Mouse (Mus musculus): ENCODE results near the gene Jagn1.

Jagn1 gene

DNA sequence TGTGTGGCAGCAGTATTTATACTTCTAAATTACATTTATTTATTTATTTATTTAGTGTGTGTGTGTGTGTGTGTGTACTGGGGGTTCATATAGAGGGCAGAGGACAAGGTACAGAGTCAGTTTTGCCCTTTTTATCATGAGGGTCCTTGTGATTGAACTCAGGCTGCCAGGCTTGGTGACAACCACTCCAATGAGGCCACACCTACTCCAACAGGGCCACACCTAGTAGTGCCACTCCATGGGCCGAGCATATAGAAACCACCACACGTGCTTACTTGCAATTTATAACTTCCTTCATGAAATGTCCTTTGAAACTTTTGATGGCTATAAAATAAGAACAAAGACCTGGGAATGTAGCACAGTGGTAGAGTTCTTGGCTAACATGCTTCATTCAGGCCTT is 30.9 kb downstream of the Jagn1 start:
- no peak for DNase-seq (ENCODE audit: low spot score in 2 of 2)

DNA sequence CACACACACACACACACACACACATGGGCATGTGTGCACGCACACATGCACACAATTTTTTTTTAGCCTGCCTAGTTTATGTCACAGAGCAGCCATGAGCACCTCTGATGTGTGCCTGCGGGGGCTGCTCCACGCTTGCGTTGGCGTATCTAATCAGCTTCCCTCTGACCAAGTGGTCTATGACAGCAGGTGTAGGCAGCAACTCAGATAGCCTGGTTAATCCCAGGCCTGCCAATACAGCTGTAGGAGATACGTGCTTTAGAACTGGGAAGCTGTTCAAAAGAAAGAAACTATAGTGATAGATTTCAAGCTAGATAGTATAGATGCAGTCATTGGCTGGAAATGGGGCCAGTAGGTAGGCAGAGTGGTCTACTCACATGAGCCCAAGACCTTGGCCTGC is 31.3 kb downstream of the Jagn1 start:
- DNase-seq (ENCODE audit: low spot score in 2 of 2): no peak

DNA sequence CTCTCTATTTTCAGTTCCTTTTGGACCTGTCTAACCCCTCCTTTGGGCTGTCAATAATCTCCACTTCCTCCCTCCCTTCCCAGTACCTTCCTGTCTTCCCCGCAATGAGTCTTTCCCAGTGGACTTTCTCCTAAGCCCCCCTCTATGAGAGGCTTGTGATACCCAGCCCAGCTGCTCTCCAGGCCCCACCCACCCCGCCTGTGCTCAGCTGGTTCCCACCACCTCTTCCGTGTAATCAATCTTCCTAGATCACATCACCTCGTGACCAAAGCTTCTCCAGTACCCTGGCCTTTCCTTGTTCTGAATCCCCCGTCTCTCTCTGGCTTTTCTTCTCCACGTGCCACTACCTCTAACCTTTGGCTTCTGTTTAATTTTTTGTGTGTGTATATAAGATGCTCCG is 35.0 kb downstream of the Jagn1 start:
- DNase-seq (ENCODE audit: low spot score in 2 of 2): no peak

DNA sequence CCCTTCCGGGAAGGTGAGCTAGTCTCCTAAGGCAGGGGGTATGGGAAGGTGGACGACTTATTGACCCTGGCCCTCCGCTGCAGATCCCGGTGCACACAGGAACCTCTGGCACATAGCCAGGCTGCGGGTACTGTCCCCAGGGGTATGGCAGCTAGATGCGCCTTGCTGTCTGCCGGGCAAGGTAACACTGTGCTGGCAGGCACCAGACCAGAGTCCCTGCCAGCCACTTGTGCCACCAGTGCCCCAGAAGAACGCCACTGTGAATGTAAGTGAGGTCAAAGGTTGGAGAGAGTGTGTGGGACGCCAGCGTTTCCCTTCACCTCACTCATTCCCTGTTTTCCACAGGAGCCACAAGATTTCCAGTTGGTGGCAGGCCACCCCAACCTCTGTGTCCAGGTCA is 36.5 kb downstream of the Jagn1 start:
- DNase-seq (ENCODE audit: low spot score in 2 of 2): no peak

DNA sequence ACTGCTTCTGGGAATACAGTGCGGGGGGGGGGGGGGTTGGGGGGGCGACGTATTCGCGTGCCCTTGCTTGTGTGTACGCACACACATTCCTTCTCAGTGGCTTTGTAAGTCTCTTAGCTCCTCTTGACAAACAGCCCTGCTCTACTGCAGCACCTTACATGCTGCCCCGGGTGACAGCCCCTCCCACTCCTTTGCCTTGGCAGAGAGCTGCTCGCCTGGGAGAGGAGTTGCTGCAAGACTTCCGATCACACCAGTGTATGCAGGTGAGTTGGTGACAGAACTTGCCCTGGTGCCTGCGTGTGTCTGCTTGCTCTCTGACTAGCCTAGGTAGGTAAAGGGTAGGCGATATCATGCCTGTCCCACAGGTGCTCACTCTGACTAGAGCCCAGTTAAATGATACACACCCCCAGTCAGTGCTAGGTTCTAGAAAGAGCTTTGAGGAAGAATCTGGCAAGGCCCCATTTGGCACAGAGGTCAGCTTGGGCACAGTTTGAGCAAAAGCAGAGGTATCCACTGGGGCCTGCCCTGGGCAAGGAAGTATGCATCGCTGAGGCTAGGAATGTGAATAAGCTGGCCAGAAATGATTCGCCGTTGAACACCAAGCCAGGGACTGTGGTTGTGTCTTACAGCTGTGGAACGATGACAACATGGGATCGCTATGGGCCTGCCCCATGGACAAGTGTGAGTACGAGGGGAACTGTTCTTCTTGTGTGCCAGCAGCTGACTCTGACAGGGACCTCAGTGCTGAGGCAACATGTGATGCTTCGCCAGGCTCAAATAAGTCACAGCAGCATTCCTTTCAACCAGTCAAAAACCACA is 38.4 kb downstream of the Jagn1 start:
- no peak for DNase-seq (ENCODE audit: low spot score in 2 of 2)

DNA sequence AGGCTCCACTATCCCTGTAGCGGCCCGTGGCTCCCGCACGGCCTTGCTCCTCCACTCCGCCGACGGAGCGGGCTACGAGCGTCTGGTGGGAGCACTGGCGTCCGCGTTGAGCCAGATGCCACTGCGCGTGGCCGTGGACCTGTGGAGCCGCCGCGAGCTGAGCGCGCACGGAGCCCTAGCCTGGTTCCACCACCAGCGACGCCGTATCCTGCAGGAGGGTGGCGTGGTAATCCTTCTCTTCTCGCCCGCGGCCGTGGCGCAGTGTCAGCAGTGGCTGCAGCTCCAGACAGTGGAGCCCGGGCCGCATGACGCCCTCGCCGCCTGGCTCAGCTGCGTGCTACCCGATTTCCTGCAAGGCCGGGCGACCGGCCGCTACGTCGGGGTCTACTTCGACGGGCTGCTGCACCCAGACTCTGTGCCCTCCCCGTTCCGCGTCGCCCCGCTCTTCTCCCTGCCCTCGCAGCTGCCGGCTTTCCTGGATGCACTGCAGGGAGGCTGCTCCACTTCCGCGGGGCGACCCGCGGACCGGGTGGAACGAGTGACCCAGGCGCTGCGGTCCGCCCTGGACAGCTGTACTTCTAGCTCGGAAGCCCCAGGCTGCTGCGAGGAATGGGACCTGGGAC is 40.2 kb downstream of the Jagn1 start:
- DNase-seq (ENCODE audit: low spot score in 2 of 2): peak in 1 of 2 experiments; percentile 56

DNA sequence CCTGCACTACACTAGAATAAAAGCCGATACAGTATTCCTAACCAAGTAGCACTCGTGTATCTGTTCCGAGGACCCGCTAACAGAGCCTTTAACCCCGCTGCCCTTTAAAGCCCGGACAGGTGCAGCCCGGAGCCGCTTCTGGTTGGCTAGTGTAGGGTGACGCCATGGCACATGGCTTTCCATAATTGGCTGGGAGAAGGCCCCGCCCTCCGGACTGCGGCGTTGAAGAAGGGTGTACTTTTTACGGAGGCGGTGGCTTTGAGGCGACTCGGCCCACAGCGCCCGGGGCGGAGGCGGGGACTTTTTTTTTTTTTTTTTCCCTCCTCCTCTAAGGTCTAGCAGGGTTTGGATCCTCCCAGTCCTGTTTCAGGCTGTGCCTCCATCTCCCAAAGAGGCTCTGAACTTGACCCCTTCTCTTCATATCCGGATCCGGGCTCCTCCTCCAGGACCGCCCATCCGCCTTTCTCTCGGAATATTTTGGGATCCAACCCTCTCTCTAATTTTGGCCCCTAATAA is 40.8 kb downstream of the Jagn1 start, which contains the start of gene Creld1:
Gene Creld1, plus strand, starts transcription at position 198 of the 516 bp plus-strand sequence.
- peak; percentile 84 to 95 for DNase-seq (ENCODE audit: low spot score in 2 of 2)

DNA sequence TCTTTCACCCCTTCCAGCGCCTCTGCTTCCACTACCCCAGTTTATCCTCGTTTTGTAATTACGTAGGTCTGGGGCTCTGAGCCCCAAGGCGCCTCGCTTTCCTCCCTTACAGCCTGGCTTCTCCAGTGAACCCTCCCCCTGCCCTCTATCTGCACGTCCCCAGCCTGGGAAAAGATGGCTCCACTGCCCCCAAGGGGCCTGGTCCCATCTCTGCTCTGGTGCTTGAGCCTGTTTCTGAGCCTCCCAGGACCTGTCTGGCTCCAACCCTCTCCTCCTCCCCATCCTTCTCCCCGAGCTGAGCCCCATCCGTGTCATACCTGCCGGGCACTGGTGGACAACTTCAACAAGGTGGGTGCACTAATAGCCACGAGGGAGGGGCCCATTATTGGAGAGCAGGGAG is 41.4 kb downstream of the Jagn1 start:
- no peak for DNase-seq (ENCODE audit: low spot score in 2 of 2)

DNA sequence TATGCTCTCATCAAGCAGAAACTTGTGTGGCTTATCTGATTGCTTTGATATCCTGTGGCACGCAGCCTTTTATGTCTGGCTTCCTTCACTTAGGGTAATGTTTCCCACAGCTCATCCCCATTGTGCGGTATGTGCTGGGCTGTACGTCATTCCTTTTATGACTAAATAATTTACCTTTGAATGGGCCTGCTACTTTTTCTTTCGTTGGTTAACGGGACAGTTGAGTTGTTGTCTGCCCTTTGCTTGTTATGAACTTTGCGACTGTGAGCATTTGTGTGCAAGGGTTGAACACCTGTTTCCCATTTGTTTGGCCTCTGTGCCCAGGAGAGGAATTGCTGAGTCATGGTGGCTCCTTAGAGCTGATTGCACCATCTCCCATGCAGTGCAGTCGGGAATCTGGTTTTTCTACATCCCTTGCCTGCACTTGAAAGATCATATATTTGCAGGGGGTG is 44.8 kb downstream of the Jagn1 start:
- DNase-seq (ENCODE audit: low spot score in 2 of 2): no peak

DNA sequence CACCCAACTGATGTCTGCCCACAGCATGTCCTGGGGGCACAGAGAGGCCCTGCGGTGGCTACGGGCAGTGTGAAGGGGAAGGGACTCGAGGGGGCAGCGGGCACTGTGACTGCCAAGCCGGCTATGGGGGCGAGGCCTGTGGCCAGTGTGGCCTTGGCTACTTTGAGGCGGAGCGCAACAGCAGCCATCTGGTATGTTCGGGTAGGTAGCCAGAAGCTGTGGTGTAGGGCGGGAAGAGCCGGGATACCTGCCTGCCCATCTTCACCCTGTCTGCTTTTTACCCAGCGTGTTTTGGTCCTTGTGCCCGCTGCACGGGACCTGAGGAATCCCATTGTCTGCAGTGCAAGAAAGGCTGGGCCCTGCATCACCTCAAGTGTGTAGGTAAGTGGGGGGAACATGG is 47.0 kb downstream of the Jagn1 start:
- DNase-seq (ENCODE audit: low spot score in 2 of 2): no peak

DNA sequence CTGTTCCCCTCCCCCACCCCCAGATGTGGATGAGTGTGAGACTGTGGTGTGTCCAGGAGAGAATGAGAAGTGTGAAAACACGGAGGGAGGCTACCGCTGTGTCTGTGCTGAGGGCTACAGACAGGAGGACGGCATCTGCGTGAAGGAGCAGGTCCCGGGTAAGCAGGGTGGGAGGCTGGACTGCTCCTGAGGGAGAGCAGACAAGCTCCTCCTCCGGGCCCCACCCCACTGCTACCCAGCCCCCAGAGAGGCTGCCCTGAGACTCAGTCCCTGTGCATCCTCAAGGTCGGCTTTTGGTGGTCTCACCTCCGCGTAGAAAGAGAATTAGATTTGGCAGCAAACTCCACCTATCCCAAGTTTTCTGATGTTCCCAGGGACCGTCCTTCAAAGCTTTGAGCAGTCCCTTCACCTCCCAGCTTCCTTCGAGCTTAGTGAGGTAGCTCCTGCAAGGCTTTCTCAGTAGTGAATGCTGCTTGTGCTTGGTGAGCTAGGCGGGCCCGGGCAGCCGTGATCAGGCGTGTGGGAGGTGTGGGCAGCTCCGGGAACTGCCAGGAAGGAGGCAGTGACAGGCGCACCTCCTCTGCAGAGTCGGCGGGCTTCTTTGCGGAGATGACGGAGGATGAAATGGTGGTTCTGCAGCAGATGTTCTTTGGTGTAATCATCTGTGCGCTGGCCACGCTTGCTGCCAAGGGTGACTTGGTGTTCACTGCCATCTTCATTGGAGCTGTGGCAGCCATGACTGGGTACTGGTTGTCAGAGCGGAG is 49.9 kb downstream of the Jagn1 start:
- peak in 1 of 2 experiments; percentile 73 for DNase-seq (ENCODE audit: low spot score in 2 of 2)

DNA sequence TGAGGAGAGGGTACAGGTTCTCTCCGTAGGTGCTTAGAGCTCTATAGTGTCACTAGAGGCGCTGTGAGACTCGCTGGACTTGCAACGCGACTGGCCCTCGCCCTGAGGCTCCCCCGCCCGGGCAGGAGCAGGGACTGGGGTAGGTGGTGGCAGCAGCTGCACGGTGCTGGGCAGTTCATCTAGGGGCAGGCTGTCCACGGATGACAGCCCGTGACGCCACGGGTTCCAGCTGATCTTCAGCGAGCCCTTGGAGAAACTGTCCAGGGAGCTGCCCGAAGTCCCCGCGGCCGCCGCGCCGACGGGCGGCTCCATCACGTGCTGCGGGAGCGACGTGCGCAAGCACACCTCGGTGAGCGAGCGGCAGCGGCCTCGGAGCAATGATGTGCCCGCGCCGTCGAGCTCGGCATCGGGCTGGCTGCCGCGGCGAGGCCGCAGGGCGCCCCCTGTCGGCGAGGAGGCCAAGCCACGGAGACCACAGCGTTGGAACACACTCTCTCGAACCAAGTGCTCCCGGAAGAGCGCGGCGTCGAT is 52.0 kb downstream of the Jagn1 start:
- peak in 1 of 2 experiments; percentile 55 for DNase-seq (ENCODE audit: low spot score in 2 of 2)

DNA sequence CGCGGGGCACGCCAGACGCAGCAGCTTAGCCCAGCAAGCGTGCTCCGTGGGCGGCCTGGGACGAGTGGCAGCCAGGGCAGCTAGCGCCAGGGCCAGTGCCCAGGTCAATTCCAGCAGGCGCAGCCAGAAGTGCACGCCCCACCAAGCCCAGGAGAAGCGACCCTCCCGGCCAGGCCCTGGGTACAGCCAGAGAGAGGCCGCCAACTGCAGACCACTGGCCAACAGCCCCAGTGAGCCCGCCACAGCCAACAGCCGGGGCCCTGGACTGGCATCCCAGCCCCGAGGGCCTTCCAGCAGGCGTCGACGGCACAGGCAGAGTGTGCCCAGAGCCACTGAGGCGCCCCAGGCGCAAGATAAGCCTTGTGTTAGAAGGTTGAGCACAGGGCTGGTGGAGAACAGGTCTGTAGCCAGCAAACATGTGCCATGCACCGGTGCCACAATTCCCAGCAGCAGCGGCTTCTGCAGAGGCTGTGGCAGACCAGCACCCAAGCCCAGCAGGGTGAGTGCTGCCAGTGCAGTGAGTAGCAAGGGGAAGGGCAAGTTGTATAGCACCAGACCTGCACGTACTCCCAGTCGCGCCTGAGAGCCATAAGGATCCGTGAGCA is 52.8 kb downstream of the Jagn1 start:
- no peak for DNase-seq (ENCODE audit: low spot score in 2 of 2)

Measured in left cerebral cortex, adult 9 months (tissue).